Mouse (Mus musculus): Measurements from ENCODE around the gene Il9.

DNA sequence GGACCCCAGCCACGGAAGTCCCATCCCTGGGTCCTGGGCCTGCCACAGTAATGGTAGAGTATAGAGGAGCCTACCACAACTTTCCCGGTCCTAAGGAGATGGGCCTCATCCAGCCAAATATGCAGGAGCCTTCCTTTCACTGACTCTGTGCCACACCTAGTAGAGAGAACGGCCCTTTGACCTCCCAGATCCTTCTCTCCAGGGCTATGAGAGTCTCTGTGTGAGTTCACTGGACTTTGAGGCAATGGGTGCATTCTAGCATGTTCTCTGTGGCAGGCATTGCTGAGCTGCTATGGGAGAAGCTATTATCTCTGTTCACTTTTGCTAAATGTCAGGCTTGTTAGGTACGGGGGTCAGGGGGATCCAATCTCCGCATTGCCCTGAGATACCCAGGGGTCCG lies 18.3 kb downstream of the Il9 start:
- TF ChIP-seq HCFC1 (IDR thresholded peaks at IDR 0.05; ENCODE audit: borderline replicate concordance, insufficient read depth, low read length) (no peak), CHD2 (IDR thresholded peaks at IDR 0.05; ENCODE audit: low read depth, low read length) (no peak), ZC3H11A (IDR thresholded peaks at IDR 0.05; ENCODE audit: borderline replicate concordance, low read depth, low read length) (no peak)

All from ES-E14 (cell line).